Mouse (Mus musculus) gastrocnemius, postnatal 25 days (tissue): Measurements from ENCODE around the gene Cpeb4. TPM values are rescaled to one million over a fixed set of nuclear protein-coding genes. Genes with fewer than 3 reads are reported as not detected.
"Not testable (repeated sequence)": the region's sequence is repeated elsewhere in the genome, so short reads cannot be mapped to it uniquely, and the experiment has no call there.

ENCODE experiments used
- DNase-seq: peaks from one replicate; pipeline ENCODE4 v3.0.0; 2022
- total RNA-seq, 2 experiments: library from RNA; stranded (reverse); gene quantifications; 1 replicate in 1 of 2; 2 replicates in 1 of 2; pipeline ENCODE4 v1.2.3; 2021

Cpeb4 gene
- total RNA-seq, 2 experiments from 2014 or later, result 65.3 to 91.5 TPM

DNA sequence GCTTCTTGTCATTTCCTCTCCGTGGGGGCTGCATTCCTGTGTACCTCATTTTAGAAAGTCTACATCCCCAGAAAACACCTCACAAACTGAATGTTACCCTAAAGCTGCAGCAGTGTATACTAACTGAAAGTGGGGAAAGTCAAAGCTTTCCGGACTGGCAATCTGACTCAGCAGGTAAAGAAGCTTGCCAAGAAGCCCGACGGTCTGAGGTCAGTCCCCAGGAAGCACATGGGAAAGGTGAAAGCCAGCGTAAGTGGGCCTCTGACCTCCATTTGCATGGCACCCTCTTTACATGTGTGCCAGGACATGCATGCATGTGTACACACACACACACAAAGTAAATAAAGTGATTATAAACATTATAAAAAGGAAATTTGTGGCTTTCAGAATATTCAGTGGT lies 103.7 kb downstream of the Cpeb4 start:
- DNase-seq, result no peak

DNA sequence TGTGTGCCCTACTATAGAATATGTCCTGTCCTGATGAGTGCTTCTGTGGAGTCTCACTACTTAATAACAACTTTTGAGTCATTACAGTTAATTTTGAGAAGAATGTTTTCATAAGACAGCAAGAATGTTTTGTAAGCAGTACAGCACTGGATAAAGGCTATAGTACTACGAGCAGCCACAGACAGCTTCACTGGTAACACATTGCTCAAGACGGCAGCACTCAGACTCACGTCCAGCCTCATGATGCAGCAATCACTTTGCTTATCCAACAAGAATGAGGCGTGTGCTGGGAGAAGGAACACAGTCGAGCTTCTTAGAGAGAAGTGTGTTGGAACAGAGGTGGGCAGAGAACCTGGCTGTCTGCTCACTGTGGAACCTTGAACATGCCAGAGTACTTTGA lies 104.1 kb downstream of the Cpeb4 start:
- no peak for DNase-seq

DNA sequence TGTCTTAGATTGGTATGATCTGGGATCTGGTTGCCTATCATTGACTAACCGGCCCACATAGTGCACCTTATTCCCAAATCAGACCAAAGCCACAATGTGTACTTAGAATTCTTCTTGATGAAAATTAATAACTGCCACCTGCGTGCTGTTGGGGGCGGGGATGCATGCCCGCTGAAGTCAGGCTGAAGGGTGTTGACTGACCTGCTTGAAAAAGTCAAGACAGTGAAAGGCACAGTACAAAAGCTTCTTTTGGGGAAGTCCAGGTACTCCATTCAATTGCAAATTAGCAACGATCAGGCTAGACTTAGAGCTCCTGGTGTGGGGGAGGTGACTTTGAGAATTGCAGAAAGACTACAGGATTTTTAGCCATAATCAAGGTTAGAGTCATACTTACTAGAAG lies 108.1 kb downstream of the Cpeb4 start:
- not testable (repeated sequence) for DNase-seq

DNA sequence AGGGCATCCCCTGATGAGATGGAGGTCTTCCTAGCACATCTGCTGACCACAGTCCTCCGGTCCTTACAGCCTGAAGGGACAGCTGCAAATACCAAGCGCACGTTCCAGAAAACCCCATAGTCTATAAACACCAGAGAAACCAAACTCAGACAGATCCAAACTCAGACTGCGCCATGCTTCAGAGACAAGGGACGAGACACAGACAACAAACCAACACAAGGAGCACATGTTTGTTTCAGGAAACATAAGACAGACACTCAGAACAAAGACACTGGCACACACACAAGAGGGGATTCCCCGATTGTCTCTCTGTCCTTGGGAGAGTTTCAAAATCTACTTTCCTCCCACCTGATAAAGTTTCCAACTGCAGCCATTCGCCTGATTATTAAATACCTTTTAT lies 109.8 kb downstream of the Cpeb4 start:
- no peak for DNase-seq

DNA sequence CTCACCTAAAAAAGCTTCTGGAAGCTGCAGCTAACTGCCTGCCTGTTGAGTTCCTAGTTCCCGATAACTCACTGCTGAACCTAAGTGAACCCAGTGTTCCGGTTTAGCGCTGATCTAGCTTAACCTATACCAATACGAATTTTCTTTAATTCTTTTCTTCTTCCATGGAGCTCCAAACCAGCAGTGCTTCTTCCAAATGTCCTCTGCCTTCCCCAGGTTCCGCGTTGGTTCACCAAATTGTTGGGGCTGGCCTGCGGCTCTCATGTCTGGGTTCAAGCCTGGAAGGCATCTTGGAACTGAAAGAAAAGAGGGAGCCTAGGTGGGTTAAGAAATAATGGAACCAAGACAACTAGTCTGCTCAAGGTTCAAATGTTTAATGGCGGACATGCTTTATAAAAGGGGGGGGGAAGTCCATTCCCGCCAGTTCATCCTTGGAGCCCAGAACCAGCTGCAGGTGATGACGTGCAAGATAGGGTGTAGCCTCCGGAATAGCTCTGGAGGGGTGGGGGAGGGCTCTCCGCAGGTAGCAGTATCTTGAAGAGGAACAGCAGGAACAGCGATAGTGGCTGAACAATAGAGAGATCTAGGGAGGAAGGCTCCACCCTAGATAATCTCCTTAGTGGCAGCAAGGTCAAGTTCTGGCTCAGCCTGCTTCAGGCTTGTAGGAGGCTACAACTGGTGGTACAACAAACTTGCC lies 110.4 kb downstream of the Cpeb4 start:
- not testable (repeated sequence) for DNase-seq

DNA sequence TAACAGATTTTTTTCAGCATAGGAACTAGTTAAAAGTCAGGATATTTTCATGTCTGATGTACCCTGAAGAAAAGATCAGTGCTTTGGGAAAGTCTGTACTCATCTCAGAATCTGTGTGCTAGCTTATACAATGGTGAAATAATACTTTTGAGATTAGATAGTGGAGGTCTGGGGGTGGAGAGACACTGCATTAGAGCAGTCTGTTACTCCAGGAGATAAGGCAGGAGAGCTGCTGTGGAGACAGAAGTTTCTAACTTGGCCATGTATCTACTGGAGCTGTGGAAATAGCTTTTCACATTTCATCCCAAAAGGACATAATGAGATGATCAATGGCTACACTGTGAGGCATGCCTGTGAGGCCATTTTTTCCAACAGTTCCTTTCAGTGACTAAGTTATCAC lies 111.2 kb downstream of the Cpeb4 start:
- DNase-seq, result no peak

DNA sequence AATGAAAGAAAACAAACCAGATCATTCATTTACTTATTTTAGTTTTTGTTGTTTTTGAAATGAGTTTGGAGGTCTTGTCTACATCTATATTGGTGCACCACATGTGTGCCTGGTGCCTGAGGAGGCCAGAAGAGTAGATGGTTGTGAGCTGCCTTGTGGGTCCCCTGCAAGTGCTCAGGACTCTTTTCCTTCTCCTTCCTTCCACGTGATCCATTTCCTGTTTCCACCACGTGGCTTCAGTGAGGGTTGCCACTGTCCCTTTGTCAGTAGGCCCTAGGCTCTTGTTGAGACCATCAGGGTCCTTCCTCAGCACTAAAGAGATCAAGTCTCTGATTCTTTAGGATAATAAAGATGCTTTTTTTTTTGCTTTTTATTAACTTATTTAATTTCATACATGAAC lies 112.8 kb downstream of the Cpeb4 start:
- no peak for DNase-seq

Other genes starting within 250 kb of the Cpeb4 start
- gene Bod1, start 200.3 kb upstream of the Cpeb4 start, total RNA-seq, result 100 to 1,000 TPM; 119 to 142 TPM
- gene 4930524B15Rik, start 93.4 kb downstream of the Cpeb4 start, total RNA-seq, result not detected
- under 1 TPM; 0.26 to 0.35 TPM for gene Nsg2, start 128.3 kb downstream of the Cpeb4 start, total RNA-seq